Mouse (Mus musculus): Measurements from ENCODE around the gene Agr2. TPM values are rescaled to one million over a fixed set of nuclear protein-coding genes. Genes with fewer than 3 reads are reported as not detected.

Agr2 gene
- total RNA-seq, 2 experiments from 2014 or later: not detected

Other genes with a start within 250 kb of the Agr2 start
- not detected for gene Agr3, start 67.3 kb upstream of the Agr2 start, total RNA-seq (2021)
- 10 to 100 TPM in 1 of 2 experiments, 1 to 10 TPM in 1; 9.6 to 15.6 TPM for gene Tspan13, start 49.6 kb downstream of the Agr2 start, total RNA-seq (2021)
- gene Ankmy2, start 164.2 kb downstream of the Agr2 start, total RNA-seq (2021): 10 to 100 TPM; 20.7 to 28.0 TPM
- gene Bzw2, start 165.2 kb downstream of the Agr2 start, total RNA-seq (2021): 10 to 100 TPM; 19.1 to 20.3 TPM

Data from adrenal gland, adult 18-20 months (tissue).